Mouse (Mus musculus): ENCODE measurements around the gene Atp5h. TPM values are rescaled to one million over a fixed set of nuclear protein-coding genes. Genes with fewer than 3 reads are reported as not detected.
"Not testable (repeated sequence)": the region's sequence is repeated elsewhere in the genome, so short reads cannot be mapped to it uniquely, and the experiment has no call there.

Atp5h gene
- polyA plus RNA-seq (2016; fragmentation: Nextera tagmentation; extraction: Ambion mirVana) = 878 and 961 TPM in 2 replicates

GRCm38 (mm10) chr11:115419531-115420237 lies at the start of gene Atp5h, which contains the start of gene Kctd2:
TSS of gene Atp5h (minus strand) at chr11:115419962.
TSS of gene Kctd2 (plus strand) at chr11:115420128.
- Histone ChIP-seq H3K27ac (peak within 1 kb of the TSS; percentile 98), H3K36me3 (peaks cover 51% of the 10 kb centered on the region), H3K4me1 (replicated peaks) (peaks cover 35% of the 10 kb centered on the region), H3K9me3 (no peaks in the 10 kb centered on the region), H3K4me3 (peak within 1 kb of the TSS; percentile 96), H3K27me3 (ENCODE audit: insufficient read depth, poor library complexity, severe bottlenecking) (no peaks in the 10 kb centered on the region)
- DNase-seq (ENCODE audit: low spot score) = peak; percentile 96
- under 1% methylated on average over 56 of the region's 56 CpGs for WGBS

- H3K4me3 ChIP-seq = no peak overlapping the region
- H3K27me3 ChIP-seq (ENCODE audit: insufficient read depth, poor library complexity, severe bottlenecking) = peaks cover 7% of the 10 kb centered on the region
- H3K36me3 ChIP-seq = no peaks in the 10 kb centered on the region
- peak; percentile 54 for DNase-seq (ENCODE audit: low spot score)
- H3K27ac ChIP-seq = peak overlapping the region; percentile 56
- H3K4me1 ChIP-seq (replicated peaks) = peaks cover 29% of the 10 kb centered on the region
- 39% methylated on average over 4 of the region's 4 CpGs for WGBS
- no peaks in the 10 kb centered on the region for H3K9me3 ChIP-seq
Observed at GRCm38 (mm10) chr11:115467217-115467618, 47.5 kb upstream of the Atp5h start.

GRCm38 (mm10) chr11:115464851-115465250 lies 45.1 kb upstream of the Atp5h start:
- Histone ChIP-seq H3K36me3 (no peaks in the 10 kb centered on the region), H3K9me3 (no peaks in the 10 kb centered on the region), H3K27ac (no peak overlapping the region), H3K4me3 (no peak overlapping the region), H3K27me3 (ENCODE audit: insufficient read depth, poor library complexity, severe bottlenecking) (peaks cover 12% of the 10 kb centered on the region), H3K4me1 (replicated peaks) (peaks cover 35% of the 10 kb centered on the region)
- WGBS = 88% methylated on average over 8 of the region's 8 CpGs
- DNase-seq (ENCODE audit: low spot score) = no peak

DNA sequence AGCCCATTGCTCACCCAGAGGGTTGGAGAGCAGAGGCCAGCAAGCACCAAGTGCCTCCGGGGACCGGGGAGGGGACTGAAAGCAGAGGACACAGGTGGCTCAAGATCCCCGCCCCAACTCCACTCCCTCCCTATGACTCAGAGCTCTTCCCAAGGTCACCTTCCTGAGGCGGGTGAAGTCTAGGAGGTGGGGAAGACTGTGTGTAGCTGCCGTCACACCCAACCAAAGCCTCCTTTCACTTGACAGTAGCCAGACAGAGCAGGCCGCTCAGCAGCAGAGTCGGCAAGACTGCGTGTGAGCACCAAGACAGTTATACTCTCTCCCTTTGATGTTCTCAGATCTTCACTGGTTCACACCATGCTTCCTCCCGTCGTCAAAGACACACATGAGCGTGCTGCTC lies 43.6 kb upstream of the Atp5h start:
- WGBS = 80% methylated on average over 11 of the region's 11 CpGs

DNA sequence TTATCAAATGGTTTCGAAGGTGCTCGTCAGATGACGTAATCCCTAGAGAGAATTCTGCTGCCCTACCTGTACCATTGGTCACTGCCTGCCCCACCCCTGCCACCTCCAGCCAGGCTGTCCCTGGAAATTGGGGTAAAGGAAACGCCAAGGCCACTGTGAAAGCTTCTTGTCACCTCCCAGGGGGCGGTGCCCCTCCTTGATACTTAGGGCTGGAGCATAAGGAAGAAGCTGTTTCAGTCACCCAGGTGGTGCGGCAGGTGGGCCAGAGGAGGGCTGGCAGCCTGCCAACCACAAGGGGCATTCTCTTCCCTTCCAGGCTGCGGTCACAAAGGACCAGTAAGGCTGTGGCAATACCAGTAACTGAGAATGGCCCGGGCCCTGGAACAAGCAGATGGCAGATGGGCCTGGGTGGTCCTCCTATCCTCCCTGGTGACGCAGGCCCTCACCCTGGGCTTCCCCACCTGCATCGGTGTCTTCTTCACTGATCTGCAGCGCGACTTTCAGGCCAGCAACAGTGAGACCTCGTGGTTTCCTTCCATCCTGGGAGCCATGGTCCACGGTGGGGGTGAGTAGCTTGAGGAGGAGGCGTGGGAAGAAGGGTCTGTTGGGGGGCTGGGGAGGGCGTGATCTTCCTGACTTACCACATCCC lies 42.6 kb upstream of the Atp5h start, which contains the start of gene Slc16a5:
TSS of gene Slc16a5 (plus strand) at position 232 of the 649 bp plus-strand sequence.
- 80% methylated on average over 16 of the region's 16 CpGs for WGBS
- Histone ChIP-seq H3K9me3 (no peaks in the 10 kb centered on the region), H3K27ac (0 out of 2 replicates have a peak within 1 kb of the TSS, but pooled peaks have one; percentile 8), H3K27me3 (ENCODE audit: insufficient read depth, poor library complexity, severe bottlenecking) (peaks cover 12% of the 10 kb centered on the region; the same call in 1 of the 2 replicates), H3K4me1 (replicated peaks) (peaks cover 42% of the 10 kb centered on the region), H3K36me3 (no peaks in the 10 kb centered on the region), H3K4me3 (no peak within 1 kb of the TSS)
- DNase-seq (ENCODE audit: low spot score) = no peak

More for the DNA sequence above, 43.6 kb upstream of the Atp5h start:
- Histone ChIP-seq H3K27me3 (ENCODE audit: insufficient read depth, poor library complexity, severe bottlenecking) (peaks cover 12% of the 10 kb centered on the region; the same call in 1 of the 2 replicates), H3K4me3 (no peak overlapping the region), H3K36me3 (no peaks in the 10 kb centered on the region), H3K4me1 (replicated peaks) (peaks cover 37% of the 10 kb centered on the region), H3K9me3 (no peaks in the 10 kb centered on the region), H3K27ac (no peak overlapping the region)
- no peak for DNase-seq (ENCODE audit: low spot score)

GRCm38 (mm10) chr11:115461846-115462242 lies 42.1 kb upstream of the Atp5h start:
- H3K4me1 ChIP-seq (replicated peaks) = peaks cover 38% of the 10 kb centered on the region
- no peak for DNase-seq (ENCODE audit: low spot score)
- H3K27ac ChIP-seq = no peak overlapping the region
- H3K9me3 ChIP-seq = no peaks in the 10 kb centered on the region
- H3K4me3 ChIP-seq = no peak overlapping the region
- 80% methylated on average over 5 of the region's 5 CpGs for WGBS
- H3K36me3 ChIP-seq = no peaks in the 10 kb centered on the region
- H3K27me3 ChIP-seq (ENCODE audit: insufficient read depth, poor library complexity, severe bottlenecking) = peaks cover 12% of the 10 kb centered on the region; the same call in 1 of the 2 replicates

DNA sequence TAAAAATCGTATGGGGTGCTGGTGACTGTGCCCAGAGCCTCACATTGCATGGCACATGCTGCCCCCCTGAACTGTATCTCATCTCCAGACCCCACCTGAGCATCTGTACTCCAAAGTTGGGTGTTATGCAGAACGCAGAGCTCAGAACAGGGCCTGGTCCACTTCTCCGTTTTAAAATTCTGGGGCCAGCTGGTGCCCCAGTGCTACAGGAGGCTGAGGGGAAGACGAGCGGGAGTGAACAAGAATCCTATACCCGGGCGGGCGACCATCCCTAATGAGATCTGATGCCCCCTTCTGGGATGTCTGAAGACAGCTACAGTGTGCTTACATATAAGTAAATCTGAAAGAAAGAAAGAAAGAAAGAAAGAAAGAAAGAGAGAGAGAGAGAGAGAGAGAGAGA lies 41.2 kb upstream of the Atp5h start:
- Histone ChIP-seq H3K27me3 (ENCODE audit: insufficient read depth, poor library complexity, severe bottlenecking) (peaks cover 12% of the 10 kb centered on the region; the same call in 1 of the 2 replicates), H3K4me3 (no peak overlapping the region), H3K27ac (no peak overlapping the region), H3K4me1 (replicated peaks) (peaks cover 32% of the 10 kb centered on the region), H3K36me3 (no peaks in the 10 kb centered on the region), H3K9me3 (no peaks in the 10 kb centered on the region)
- DNase-seq (ENCODE audit: low spot score) = no peak
- 25% methylated on average over 8 of the region's 8 CpGs for WGBS

DNA sequence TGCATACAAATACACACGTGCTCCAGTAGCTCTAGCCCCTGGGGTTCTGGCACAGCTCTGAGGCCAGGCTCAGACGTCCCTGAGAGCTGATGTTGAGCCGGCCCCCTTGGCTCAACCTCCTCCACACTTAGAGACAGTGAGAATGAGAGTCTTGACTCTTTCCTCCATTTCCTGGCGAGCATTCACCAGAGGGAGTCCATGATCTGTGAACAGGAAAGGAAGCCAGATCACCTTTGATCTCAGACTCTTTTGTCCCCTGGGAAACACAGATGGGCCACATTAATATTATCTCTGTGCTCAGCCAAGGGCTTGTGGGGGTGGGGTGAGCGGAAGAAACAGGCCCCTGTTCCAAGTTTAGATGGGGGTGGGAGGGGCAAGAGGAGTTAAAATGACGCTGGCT lies 37.6 kb upstream of the Atp5h start:
- Histone ChIP-seq H3K27ac (0 out of 2 replicates have a peak overlapping the region, but pooled peaks have one; percentile 23), H3K36me3 (no peaks in the 10 kb centered on the region), H3K4me1 (replicated peaks) (peaks cover 24% of the 10 kb centered on the region), H3K27me3 (ENCODE audit: insufficient read depth, poor library complexity, severe bottlenecking) (peaks cover 7% of the 10 kb centered on the region; the same call in 1 of the 2 replicates), H3K4me3 (no peak overlapping the region), H3K9me3 (no peaks in the 10 kb centered on the region)
- 42% methylated on average over 6 of the region's 6 CpGs for WGBS
- DNase-seq (ENCODE audit: low spot score) = no peak

DNA sequence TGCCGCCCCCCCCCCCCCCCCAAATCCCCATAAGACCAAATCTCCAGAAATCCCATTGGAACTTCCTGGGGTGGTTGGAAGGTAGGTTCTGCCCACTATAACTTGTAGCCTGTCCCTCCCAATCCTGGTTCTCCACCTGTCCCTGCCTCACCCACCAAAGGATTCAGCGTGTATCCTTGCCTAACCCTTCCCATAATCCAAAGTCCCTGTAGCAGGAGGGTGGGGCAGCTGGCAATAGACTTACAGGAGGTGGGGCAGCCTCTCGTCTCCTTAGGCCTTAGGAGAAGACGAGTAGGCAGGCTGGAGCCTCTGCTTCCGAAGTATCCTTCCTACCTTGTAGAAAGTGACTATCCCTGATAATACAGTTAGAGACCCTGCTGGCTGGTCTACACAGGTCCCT lies 36.4 kb upstream of the Atp5h start:
- H3K4me3 ChIP-seq = no peak overlapping the region
- 93% methylated on average over 5 of the region's 5 CpGs for WGBS

GRCm38 (mm10) chr11:115455619-115456018 lies 35.9 kb upstream of the Atp5h start:
- Histone ChIP-seq H3K4me1 (replicated peaks) (peaks cover 14% of the 10 kb centered on the region), H3K36me3 (no peaks in the 10 kb centered on the region), H3K4me3 (no peak overlapping the region), H3K27ac (no peak overlapping the region), H3K27me3 (ENCODE audit: insufficient read depth, poor library complexity, severe bottlenecking) (peaks cover 2% of the 10 kb centered on the region; the same call in 1 of the 2 replicates), H3K9me3 (no peaks in the 10 kb centered on the region)
- DNase-seq (ENCODE audit: low spot score) = no peak
- WGBS = 86% methylated on average over 15 of the region's 15 CpGs

More for the DNA sequence above, 36.4 kb upstream of the Atp5h start:
- Histone ChIP-seq H3K27me3 (ENCODE audit: insufficient read depth, poor library complexity, severe bottlenecking) (no peaks in the 10 kb centered on the region), H3K27ac (no peak overlapping the region), H3K36me3 (no peaks in the 10 kb centered on the region), H3K9me3 (no peaks in the 10 kb centered on the region), H3K4me1 (replicated peaks) (peaks cover 17% of the 10 kb centered on the region)
- DNase-seq (ENCODE audit: low spot score) = no peak

DNA sequence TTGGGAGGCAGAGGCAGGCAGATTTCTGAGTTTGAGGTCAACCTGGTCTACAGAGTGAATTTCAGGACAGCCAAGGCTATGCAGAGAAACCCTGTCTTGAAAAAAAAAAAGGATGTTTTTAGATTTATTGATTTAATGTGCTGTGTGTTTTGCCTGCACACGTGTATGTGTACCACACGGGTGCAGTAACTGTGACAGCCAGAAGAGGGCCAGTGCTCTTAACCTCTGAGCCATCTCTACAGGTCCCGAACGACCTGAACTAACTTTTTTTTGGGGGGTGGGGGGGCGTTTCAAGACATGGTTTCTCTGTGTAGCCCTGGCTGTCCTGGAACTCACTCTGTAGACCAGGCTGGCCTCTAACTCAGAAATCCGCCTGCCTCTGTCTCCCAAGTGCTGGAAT lies 35.1 kb upstream of the Atp5h start:
- H3K27me3 ChIP-seq (ENCODE audit: insufficient read depth, poor library complexity, severe bottlenecking); H3K27ac ChIP-seq; H3K4me3 ChIP-seq; DNase-seq (ENCODE audit: low spot score); H3K9me3 ChIP-seq; H3K36me3 ChIP-seq: not testable (repeated sequence)
- peaks cover 14% of the 10 kb centered on the region for H3K4me1 ChIP-seq (replicated peaks)
- WGBS = 91% methylated on average over 6 of the region's 6 CpGs

GRCm38 (mm10) chr11:115453306-115453705 lies 33.5 kb upstream of the Atp5h start:
- 76% methylated on average over 4 of the region's 4 CpGs for WGBS
- no peak for DNase-seq (ENCODE audit: low spot score)
- Histone ChIP-seq H3K4me1 (replicated peaks) (peaks cover 26% of the 10 kb centered on the region), H3K27me3 (ENCODE audit: insufficient read depth, poor library complexity, severe bottlenecking) (peaks cover 2% of the 10 kb centered on the region; the same call in 1 of the 2 replicates), H3K4me3 (no peak overlapping the region), H3K9me3 (no peaks in the 10 kb centered on the region), H3K36me3 (no peaks in the 10 kb centered on the region), H3K27ac (no peak overlapping the region)
